Mouse (Mus musculus): ENCODE measurements around the gene Unc13b.

Gene Unc13b

DNA sequence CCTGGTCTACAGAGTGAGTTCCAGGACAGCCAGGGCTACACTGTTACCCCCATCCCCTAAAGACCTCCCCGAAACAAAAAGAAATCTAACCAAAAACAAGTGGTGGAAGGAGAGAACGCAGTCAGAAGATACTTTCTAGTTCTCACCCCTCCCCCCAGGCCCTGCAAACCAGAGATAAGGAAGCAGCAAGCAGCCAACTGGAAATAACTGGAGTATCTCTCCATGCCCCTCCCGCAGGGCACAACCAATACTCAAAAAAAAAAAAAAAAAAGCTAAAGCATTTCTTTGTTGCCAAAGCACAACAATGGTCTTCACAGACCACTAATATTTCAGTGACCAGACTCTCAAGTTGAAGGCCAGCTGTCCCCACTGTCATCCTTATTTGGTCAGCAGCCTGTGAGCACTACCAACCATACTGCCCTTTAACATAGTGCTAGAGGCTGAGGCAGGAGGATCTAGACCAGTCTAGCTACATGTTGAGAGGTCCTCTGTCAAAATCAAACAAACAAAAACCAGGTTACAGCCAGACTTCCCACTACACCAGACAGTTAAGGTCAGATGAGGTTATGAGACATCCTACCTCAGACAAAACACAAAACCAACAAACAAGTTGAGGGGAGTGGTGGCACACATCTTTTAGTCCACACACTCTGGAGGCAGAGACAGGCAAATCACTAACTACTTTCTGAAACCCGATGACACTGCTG lies 20.7 kb upstream of the Unc13b start:
- DNase-seq (ENCODE audit: low spot score in 2 of 2) = no peak

DNA sequence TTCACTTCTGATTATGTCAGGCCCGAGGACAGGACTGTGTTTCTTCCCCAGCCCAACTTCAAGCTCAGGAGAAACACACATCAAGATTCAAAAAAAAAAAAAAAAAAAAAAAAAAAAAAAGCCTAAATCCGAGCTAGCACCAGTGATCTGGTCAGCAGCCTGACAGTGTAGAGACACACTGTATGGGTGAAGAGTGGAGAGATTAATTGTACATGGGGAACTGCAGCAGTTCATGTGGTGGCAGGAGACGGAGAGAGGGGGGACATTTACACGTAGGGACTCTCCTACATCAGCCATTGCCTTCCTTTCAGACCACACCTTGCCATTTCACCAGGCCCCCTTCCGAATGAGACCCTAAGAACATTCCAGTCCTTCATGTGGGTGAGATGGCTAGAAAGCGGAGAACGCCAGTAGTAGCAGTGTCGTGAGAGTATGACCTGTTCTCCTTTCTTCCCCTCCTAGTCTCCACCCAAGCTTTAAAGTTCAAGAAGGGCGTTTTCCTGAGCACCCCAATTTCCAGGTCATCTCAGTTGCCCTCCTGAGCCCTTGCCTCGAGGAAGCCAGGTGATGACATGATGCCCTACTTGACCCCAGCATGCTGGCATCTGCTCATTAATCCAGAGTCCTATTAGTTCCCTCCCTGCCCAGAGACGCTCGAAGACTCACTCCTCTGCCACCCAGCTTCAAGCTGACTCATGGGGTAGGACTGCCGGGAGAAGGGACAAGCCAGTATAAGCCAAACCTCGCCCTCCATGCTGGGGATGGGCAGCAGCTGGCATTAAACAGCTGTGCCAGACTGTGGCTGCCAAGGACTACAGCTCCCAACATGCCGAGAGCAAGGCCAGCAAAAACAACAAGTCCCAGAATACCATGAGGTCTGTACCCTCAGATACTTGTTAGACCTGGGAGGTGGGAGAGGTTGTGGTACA lies 19.9 kb upstream of the Unc13b start:
- DNase-seq (ENCODE audit: low spot score in 2 of 2) = no peak

DNA sequence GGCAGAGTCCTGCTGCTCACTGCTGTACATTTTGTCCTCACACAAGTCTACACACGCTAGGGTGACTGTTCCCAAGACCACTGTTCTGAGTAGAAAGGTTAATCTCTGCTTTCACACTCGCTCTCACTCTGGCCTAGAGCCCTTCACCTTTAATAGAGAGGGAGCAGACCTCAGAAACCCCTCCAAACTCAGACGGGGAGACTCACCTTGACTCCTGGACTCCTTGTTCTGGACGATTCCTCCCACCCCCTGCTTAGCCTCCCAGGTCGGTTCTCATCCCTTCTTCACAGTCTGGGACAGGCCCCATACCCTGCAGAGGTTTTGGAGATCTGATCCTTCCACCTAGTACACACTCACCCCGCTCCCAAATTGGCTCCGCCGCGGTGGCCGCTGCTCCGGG lies 19.1 kb upstream of the Unc13b start:
- DNase-seq (ENCODE audit: low spot score in 2 of 2) = no peak

DNA sequence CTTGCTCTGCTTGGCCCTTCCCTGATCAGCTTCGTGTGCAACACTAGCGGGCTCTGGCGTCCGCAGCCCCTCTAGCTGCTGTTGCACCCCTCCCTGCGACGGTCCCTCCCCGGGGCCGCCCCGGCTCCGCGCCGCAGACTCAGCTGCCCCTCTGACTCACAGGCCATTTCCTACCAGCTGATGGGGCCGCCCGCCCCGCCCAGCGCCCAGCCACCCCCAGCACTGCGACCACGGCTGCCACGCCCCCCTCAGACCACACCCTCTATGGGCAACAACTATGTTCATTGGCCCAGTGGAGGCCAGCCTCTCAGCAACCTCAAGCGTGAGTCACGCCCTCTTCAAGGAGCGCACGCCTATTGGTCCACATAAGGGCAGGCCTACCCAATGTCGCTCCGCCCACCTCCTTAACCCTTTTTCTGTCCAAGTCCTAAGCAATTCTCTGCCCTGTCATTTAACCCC lies 18.6 kb upstream of the Unc13b start:
- DNase-seq (ENCODE audit: low spot score in 2 of 2) = peak; percentile 96 to 98

DNA sequence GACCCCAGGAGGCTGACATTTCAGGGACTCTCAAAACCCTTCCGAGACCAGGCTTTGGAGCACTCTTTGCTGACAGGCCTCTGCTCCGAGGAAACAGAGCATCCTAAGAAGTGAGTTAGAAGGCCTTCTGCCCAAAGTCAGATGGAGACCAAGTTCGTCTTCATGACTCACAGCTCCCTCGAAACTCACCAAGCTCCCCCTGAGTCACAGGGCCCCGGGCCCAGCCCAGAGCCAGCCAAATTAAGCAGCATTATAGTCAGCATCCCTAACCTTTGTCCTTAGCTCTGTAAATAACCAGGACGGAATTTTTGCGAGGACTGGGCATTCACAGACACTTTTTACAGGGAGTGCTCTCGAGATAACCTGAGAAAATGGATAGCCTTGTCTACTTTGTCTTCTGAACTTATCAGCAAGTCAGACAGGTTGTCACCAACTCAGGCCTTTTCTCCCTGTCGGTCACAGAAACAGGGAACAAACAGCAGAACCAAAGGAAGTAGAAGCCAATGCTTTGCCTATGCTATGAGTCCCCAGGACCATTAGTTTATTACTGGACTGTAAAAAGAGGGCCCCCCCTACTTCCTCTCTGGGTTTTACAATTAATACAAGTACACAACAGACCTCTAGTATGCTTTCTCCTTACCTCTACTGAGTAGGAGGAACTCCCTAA lies 17.7 kb upstream of the Unc13b start:
- DNase-seq (ENCODE audit: low spot score in 2 of 2) = no peak

DNA sequence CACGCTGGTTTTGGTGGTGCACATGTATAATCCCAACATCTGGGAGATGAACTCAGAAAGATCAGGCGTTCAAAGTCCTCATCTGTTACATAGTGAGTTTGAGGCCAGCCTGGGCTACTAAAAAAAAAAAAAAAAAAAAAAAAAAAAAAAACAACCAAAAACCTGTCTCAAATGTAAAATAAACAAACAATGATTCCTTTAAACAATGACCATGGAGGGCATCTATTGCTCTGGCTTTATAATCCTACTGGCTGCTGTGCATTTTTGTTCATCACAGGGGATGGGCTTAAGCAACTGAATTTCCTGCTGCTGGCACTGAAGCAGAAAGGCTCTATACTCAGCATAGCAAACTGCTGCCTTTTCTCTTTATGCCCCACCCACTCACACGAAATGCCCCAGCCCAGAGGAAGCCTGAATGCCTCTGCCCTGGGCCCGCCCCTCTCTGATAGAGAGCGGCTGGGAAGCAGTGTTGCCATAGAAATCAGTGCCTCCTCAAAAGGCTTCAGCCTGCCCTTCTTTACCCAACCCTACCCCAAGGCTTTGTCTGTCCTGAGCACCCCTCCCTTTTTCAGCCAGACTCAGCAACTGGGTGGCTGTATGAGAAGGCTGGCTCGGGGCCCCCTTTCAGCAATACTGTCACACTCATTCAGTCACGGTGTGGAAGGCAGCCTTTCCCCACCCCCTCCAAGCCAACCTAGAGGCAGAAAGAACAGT lies 15.0 kb upstream of the Unc13b start:
- DNase-seq (ENCODE audit: low spot score in 2 of 2) = no peak

DNA sequence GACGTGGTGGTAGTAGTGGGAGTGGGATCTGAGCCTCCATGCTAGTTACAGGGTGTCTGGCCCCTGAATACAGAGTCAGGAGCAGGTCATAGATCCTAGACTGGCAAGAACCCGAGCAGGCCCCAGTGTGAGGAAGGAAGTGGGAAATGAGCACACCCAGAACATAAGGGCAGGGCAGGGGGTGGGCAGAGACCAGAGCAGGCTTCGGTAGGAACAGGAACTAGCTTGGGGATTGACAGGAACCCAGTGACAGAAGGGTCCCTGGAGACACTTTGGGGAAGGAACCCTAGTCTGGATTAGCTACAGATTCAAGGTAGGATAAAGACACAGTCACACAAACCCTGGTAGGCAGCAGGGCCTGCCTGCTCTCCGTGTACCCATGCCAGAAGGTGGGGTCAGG lies 14.1 kb upstream of the Unc13b start:
- no peak for DNase-seq (ENCODE audit: low spot score in 2 of 2)

DNA sequence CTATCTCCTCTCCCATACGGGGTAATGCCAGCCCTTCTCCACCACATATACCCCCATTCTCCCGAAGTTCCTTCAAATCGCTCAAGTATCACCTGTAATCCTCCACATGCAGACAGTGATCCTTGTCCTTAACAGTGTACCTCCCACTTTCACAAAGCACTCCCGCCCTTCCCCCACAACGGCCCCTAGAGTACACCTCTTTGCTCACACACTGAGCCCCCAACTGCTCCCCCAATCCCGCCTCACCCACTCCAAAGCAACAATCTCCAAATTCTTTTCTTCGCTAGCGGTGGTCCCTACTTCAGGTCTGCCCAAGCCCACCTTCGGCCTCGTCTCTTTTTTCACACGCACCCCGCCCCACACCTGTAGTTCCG lies 13.5 kb upstream of the Unc13b start:
- DNase-seq (ENCODE audit: low spot score in 2 of 2) = no peak

DNA sequence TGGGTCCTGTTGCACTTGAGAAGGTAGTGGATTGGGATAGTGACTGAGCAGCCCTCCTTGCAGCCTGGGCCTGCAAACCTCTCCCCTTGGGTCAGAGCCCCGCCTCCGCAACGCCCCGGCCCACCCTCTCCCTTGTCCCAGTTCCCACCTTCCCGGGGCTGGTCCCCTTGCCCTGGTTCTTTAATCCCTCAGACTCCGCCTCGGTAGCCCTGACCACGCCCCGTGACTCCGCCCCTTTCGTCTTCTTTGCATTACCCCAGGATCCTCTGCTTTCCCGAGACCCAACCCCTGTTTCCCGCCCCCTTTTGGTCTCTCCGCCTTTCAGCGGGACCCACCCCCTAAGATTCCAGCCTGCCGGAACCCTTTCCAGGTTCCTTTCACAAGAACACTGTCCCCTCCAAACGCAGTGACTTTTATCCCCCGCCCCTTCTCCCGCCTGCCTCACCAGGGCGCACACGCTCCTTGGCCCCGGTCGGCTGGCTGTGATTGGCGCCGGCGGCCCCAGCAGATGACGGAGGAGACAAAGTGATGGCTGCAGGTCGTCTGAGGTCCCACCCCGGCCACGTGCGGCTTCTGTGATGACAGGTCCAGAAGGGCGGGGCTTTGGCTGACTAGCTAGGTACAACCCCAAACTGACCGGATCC lies 13.0 kb upstream of the Unc13b start, which contains the start of gene Fam214b:
Gene Fam214b (minus strand): TSS at position 562 of the 644 bp plus-strand sequence.
- peak; percentile 90 to 92 for DNase-seq (ENCODE audit: low spot score in 2 of 2)

DNA sequence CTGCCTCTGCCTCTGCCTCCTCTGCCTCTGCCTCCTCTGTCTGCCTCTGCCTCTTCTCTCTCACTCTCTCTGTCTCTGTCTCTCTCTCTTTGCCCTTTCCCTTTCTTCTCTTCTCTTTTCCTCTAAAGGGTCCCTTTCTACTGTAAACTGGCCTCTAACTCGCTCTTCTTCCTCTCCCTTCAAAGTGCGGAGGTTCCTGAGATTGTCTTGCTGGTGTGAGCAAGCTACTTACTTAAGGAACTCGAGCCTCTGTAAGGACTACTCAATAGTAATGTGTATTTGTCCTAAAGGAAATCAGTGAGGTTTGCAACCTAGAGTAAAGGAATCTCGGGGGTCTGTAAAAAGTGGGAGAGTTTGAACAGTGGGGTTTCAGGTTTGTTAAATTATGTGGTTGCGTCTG lies 12.1 kb upstream of the Unc13b start:
- no peak for DNase-seq (ENCODE audit: low spot score in 2 of 2)

DNA sequence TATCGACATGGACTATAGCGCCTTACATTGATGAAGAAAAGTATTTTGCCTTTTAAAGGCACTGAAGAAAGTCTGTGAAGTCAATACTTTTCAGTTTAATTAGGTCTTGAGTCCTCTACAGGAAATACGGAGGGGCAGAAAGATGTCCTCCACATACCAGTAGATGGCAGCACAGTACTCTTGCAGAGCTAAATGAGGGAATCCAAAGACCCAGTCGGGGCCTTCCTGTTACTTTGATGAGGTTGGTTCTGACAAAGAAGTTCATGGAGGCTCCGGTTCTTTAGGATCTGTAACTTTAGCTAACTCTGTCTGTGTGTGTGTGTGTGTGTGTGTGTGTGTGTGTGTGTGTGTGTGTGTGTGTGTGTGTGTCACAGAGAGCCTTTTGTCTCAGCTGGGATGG lies 11.5 kb upstream of the Unc13b start:
- DNase-seq (ENCODE audit: low spot score in 2 of 2) = no peak

DNA sequence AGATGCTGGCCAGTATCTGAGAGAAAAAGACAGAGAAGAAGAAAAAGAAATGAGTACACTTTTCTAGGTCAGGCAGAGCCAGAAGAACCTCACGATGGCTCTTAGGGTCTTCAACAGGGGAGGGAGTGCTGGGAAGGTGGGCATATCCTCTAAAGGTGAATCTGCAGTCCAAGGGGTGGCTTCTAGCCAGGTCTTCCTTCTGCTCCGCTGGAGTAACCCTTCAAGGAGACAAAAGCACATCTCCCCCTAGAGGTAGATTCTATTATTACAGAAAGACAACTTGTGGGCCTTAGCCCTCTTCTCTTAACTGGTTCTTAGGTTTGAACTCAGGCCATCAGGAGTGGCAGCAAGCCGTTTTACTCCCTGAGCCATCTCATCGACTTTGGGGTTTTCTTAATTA lies 6.1 kb upstream of the Unc13b start:
- no peak for DNase-seq (ENCODE audit: low spot score in 2 of 2)

DNA sequence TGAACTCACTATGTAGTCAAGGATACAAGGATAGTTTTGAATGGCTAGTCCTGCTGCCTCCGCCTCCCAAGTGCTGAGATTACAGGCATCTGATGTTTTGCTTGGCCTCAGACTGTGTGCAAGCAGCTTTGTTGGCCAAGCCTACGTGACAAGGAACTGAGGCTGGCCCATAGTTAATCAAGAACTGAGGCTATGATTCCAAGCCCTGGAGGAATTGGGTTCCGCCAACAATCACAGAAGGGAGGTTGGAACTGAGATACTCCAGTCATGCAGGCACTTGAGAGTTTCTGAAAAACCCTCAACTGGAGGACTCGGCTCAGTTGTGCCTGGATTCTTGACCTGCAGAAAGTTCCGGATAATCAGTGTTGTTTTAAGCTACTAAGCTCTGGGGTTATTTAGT lies 1.1 kb upstream of the Unc13b start:
- DNase-seq (ENCODE audit: low spot score in 2 of 2) = no peak

DNA sequence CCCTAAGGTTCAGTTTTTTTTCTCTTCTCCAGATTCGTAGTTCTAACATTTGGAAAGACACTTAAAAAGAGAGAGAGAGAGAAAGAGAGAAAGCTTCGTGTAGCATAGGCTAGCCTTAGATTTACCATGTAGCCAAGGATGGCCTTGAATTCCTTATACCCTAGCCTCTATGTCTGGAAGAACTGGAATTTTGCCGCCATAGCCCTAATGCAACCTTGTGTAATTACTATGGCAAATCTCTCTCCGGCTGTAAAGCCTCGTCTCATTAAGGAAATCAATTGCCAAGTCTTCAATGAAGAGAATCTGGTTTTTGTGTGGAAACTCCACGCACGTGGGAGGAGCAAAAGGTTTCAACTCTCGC lies 381 bp upstream of the Unc13b start:
- DNase-seq (ENCODE audit: low spot score in 2 of 2) = no peak

DNA sequence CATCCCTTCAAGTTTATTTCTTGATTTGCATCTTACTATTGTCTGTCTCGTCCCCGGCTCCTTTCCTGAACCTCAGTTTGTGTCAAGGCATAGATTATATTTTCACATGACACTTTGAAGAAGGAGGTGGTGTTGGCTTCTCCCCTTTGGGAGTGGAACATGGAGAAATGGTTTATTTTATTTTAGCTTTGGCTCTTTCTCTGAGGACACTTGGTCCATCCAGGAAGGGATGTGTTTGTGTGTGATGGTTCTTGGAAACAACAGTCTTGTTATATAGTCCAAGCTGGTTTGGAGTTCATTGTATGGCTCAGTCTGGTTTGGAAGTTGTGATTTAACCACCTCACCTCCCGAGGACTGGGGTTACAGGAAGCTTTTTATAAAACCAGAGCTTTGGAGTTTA lies 944 bp downstream of the Unc13b start:
- no peak for DNase-seq (ENCODE audit: low spot score in 2 of 2)

DNA sequence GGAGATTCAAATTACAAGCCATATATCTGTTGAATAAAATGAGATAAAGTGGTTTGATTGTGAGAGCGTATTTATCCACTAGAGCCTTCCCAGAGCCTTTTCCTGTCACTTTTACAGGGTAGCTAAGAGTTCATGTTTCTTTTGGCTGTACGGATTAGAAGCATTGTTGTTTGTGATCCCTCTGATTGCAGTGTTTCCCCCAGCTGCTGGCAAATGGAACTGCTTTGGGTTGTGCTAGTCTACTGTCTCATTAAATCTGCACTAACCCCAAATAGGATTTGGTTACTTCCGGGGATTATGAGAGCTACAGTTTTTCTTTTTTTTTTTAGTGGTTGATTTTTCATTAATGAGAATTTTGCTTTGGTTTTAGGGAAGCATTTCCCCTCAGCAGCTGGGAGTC lies 1.5 kb downstream of the Unc13b start:
- no peak for DNase-seq (ENCODE audit: low spot score in 2 of 2)

DNA sequence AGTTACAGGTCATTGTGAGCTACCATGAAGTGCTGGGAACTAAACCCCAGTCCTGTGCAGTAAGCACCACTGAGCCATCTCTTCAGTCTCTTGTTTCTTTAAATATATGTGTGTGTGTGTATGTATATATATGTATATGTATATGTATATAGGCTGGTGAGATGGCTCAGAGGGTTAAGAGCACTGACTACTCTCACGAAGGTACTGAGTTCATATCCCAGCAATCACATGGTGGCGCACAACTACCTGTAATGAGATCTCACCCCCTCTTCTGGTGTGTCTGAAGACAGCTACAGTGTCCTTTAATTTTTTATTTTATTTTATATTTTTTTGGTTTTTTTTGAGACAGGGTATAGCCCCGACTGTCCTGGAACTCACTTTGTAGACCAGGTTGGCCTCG lies 6.7 kb downstream of the Unc13b start:
- no peak for DNase-seq (ENCODE audit: low spot score in 2 of 2)

DNA sequence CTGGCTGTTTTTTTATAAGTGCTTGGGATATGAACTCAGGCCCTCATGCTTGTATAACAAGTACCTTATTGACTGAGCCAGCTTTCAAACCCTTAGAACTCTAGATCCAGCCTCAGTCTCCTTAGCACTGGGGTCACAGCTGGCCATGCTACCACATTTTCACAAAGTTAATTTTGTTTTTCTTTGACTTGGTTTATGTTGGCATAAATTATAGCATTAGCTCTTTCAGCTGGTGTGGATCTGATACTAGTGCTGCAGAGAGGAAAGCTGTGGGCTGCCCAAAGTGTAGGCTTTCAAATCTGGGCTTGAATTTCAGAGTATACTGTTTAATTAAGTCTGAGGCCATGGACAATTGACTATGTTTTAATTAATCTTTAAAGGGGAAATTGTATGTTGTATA lies 16.2 kb downstream of the Unc13b start:
- DNase-seq (ENCODE audit: low spot score in 2 of 2) = no peak

DNA sequence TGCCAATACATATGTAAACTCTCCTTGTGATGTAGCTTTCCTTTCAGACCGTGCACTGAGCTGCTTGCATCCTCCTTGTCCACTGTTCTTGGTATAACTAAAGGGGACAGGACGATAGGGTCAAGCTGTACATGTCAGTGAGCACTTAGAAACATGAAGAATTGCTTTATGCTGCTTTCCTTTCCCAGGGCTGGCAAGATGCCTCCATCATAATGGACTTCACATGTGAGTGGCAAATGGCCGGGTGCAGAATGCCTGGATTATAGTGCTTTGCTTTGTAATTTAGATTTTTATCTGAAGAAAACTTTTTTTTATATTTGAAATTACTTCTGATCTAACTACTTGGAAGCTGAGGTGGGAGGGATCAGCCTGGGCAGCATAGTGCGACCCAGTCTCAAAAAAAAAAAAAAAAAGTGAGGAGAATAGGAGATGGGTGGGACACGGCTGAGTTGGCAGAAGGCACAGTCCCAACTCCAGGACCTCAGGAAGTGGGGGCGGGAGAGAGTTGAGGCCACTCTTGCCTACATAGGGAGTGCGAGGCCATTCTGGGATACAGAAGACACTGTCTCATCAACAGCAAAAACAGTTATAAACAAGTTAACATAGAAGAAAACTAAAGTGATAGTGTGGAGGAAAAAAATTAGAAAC lies 19.4 kb downstream of the Unc13b start:
- no peak for DNase-seq (ENCODE audit: low spot score in 2 of 2)

DNA sequence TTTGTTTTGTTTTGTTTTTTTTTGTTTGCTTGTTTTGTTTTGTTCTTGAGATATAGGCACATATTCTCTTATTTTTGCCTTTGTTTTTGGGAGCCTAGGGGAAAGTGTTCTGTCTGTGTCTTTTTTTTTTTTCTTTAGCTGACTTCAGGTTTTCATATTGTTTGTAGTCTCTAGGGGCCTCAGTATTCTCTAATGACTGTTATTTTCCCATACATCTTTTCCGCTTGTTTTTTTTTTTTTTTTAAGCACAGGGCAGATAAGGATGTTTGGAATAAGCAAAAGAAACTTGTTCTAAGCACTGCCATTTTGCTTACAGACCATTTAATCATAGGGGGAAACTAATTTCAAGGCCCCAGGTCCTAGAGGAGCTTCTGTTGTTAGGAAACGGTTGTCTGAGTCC lies 23.7 kb downstream of the Unc13b start:
- DNase-seq (ENCODE audit: low spot score in 2 of 2) = no peak

DNA sequence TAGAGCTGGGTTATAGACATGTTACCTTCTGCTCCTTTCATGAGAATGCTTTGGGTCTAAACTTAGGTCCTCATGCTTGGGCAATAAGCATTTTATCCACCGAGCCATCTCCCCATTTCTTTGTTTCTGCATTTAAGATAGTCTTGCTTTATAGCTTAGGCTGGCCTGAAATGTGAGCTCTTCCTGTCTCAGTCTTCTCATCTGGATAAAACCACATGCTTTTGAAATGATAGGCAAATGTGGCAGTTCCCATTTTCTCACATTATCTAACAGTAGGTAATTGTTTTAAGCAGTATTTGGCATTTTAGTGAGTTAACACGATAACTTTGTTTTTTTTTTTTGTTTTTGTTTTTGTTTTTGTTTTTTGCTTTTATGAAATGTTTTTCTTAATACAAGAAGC lies 31.2 kb downstream of the Unc13b start:
- DNase-seq (ENCODE audit: low spot score in 2 of 2) = no peak
